Mouse (Mus musculus): ENCODE results near the gene Tdrd12.

- TF ChIP-seq CTCF (IDR thresholded peaks at IDR 0.05; ENCODE audit: extremely low read depth, insufficient read depth, low read length) (no peak), POLR2A (IDR thresholded peaks at IDR 0.05; ENCODE audit: extremely low read depth, insufficient read depth, low read length) (no peak)
Observed at GRCm38 (mm10) chr7:35558681-35559080, 21.1 kb upstream of the Tdrd12 start.

All from cortical plate, adult 2 months (tissue).